Mouse (Mus musculus): Measurements from ENCODE around the gene Cend1.

DNA sequence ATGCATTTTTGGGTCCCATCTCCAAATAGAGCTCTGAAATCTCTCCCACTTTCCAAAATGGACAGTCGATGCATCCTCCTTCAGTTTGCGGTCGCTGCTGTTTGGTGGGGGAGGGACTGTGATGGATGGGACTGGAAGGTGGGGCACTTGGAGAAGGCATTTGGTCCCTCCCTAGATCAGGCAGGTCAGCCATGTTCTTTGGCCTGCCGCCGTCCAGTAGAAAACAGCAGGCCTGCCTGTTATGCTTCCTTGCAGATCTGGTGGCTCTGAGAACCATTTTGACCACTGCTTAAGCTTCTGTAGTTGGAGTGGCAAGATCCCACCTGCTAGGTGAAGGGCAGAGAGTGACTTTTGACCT is 38.9 kb upstream of the Cend1 start:
- no peak for TF ChIP-seq EP300 (IDR thresholded peaks at IDR 0.05; ENCODE audit: low read depth)
- no peak for TF ChIP-seq CTCF (IDR thresholded peaks at IDR 0.05; ENCODE audit: low read depth)
